In genomic region chr9:114088885-114089284, GRCm38 (mm10) we compare ENCODE assay signal across 1 mouse cellular context. TPM values are rescaled to one million over a fixed set of nuclear protein-coding genes. Genes with fewer than 3 reads are reported as not detected.
"Had no signal": no experiment of that assay in that cellular context is flagged by ENCODE, and none has a peak within 500 bp of the region (broad histone marks: within the 10 kb centered on the region; RNA-seq: fewer than 3 reads in every experiment).

No protein-coding gene starts in this region.

RNA-seq across cellular contexts. Expression of gene Susd5, which starts 31.9 kb away (rescaled TPM):
- total RNA-seq: hematopoietic stem cell, adult 5-6 weeks had no signal
